Mouse (Mus musculus): Measurements from ENCODE around the gene Rnf150. TPM values are rescaled to one million over a fixed set of nuclear protein-coding genes. Genes with fewer than 3 reads are reported as not detected.

Gene Rnf150
- total RNA-seq, 2 experiments from 2014 or later, result 36.8 to 39.6 TPM

- DNase-seq (ENCODE audit: low spot score in 2 of 2), result no peak
Observed at GRCm38 (mm10) chr8:83135086-83135485, 271.9 kb downstream of the Rnf150 start.

- no peak for DNase-seq (ENCODE audit: low spot score in 2 of 2)
Observed at GRCm38 (mm10) chr8:83140068-83140467, 276.9 kb downstream of the Rnf150 start.

- no peak for DNase-seq (ENCODE audit: low spot score in 2 of 2)
Observed at GRCm38 (mm10) chr8:83140701-83141111, 277.6 kb downstream of the Rnf150 start.

Other genes with a start within 250 kb of the Rnf150 start
- gene Zfp330, start 89.2 kb upstream of the Rnf150 start, total RNA-seq (2021), result 10 to 100 TPM; 36.9 to 43.4 TPM

All from layer of hippocampus, postnatal 14 days (tissue).